Mouse (Mus musculus): ENCODE data around the gene Haus2.

The Haus2 gene

GRCm38 (mm10) chr2:120619538-120619937 lies 10.4 kb downstream of the Haus2 start:
- DNase-seq: no peak

- DNase-seq: no peak
Observed at GRCm38 (mm10) chr2:120622920-120623319, 13.7 kb downstream of the Haus2 start.

DNA sequence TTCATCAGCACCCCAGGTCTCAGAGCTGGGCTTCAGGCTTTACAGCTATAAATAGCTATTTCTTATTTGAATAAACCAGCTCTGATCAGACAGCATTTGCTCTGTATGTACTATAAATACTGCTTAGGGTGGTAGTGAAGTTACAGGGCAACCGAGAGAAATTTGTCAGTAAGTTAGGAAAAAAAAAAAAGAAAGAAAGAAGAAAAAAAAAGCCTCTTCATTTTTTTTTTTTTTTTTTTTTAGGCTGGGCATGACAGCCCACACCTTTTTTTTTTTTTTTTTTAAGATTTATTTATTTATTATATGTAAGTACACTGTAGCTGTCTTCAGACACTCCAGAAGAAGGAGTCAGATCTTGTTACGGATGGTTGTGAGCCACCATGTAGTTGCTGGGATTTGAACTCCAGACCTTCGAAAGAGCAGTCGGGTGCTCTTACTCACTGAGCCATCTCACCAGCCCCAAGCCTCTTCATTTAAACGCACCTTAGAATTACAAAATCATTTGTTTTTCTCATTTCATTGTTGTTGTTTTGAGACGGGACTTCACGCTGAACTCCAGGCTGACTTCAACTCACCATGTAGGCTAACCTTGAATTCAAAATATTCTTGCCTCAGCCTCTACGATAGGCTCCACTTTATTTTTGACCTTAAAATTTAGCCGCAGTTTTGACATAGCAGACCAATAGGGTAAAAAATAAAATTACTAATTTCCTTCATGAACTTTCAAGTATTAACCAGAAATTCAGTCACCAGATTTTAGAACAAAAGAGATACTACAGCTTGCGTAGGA lies 19.1 kb downstream of the Haus2 start:
- DNase-seq: no peak

GRCm38 (mm10) chr2:120628886-120629735 lies 19.9 kb downstream of the Haus2 start, which contains the start of gene Stard9:
Gene Stard9, plus strand, starts transcription at chr2:120629121.
- peak; percentile 98 to 99 for DNase-seq

DNA sequence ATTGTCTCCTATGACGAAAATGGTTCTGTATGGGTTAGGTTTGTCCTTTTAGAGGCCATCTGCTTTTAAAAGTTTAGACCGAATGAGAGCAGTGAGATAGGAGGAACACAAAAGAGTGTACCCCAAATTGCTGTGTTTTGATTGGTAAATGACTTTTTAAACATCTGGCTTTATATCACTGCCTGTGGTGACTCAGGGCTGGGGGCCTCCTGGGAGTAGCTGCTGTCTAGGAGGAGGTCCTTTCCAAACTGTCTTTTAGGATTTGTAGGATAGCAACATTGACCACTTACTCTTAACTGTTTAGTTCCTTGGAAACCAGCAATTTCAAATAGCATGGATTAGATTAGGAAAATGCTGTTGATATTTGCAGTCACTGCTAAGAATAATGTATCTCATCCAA lies 21.1 kb downstream of the Haus2 start:
- no peak for DNase-seq

DNA sequence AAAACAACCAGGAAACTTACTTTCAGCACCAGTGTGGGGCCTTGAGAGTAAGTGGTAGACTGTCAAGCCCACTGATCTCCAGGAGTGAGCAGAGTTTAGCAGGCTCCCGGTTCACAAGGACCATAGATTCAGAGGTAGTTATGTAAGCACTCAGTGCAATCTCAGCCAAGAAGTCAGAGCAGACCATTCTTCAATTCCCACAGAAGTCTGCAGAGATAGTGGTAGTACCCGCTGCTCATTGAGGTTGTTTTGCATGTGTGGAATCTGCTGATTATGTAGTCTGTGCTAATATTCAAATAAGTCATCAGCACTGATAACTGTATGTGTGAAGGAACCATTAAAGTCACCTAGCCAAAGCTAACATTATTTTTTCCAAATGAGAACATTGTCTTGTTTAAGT lies 21.5 kb downstream of the Haus2 start:
- no peak for DNase-seq

- no peak for DNase-seq
Observed at GRCm38 (mm10) chr2:120631521-120631920, 22.3 kb downstream of the Haus2 start.

DNA sequence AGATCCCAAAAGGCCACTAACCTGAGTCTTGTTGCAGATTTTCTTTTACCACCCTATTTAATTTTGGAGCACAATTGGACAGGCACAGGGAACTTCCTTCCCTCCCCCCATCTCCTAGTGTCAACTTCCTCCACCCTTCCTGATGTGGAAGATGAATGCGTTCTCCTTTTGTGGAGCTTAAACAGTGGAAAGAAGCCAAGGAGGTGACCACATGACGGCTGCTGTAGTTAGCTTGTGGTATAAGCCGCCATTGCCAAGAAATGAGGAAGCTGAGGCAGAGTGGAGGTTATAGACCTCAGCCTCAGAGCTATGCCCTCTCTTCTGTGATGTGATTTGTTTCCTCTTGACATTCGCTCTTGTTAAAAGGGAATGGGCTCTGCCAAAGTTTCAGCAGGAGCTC lies 22.8 kb downstream of the Haus2 start:
- DNase-seq: no peak

- DNase-seq: no peak
Observed at GRCm38 (mm10) chr2:120640835-120641234, 31.7 kb downstream of the Haus2 start.

DNA sequence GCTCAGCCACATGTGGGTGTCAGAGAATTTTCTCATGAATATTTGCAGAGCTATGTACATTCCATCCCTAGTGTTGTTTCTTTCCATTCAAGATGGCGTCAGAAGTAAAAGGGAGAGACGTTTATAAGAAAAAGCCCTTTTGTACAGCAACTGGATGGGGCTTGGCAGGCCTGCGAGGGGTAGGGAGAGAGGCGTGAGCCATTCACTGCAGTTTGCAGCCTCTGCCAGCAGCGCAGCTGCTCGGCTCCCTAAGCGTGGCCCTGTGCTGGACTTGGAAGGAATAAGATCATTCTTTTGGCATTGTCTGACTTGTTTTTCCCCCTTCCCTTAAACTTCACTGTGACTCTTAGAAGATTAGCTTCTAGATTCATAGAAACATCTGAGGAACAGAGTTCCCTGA lies 34.7 kb downstream of the Haus2 start:
- DNase-seq: peak in 1 of 2 experiments; percentile 18

- DNase-seq: no peak
Observed at GRCm38 (mm10) chr2:120646777-120647176, 37.6 kb downstream of the Haus2 start.

- DNase-seq: no peak
Observed at GRCm38 (mm10) chr2:120652256-120652924, 43.2 kb downstream of the Haus2 start.

DNA sequence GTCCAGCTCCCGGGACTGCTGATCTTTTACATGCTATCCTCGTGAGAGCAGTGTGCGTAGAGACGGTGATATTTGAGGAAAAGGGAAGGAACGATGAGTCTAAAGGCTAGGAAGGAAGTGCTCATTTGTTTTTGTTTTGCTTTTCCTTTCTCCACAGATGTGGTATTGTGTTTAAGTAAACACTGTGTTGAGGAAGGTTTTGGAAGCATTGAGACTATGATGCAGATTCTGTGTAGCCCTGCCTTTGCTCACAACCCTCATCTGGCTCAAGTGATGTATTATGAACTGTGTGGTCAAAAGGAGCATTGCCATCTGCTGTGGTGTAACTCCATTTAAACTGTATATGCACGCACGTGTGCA lies 43.7 kb downstream of the Haus2 start:
- no peak for DNase-seq

DNA sequence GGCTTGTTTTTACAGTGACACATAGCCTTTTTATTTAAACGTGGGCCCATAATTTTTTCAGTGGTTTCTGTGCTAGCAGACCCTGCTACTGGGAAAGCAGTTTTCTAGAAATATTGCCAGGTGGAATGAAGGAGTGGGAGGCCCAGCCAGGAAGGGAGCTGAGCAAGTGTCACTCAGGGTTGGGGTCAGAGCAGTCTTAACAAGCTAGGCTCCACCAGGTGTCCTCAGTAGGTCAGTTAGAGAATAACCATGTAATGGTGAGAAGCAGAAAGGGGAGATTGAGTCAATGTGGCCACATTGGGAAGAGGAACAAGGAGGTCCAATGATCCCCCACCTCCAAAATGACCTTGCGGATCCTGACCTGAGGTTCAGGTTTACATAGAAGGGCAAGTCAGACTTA lies 45.5 kb downstream of the Haus2 start:
- DNase-seq: no peak

DNA sequence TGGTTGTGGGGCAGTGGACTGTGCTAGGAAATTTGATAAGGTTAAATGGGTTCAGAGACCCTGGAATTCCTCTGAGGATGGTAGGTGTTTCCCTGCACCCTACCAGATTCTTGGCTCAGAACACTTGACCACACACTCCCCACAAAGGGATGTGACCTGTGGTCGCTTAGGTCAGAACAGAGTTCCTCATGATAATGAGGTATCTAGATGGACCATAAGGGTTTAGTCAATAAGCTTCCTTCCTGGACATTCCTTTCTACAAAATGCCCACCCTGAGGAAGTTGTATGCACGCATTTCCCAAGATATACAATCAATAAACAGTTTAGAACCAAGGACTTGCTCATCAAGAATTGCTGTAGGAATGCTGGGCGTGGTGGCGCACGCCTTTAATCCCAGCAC lies 46.7 kb downstream of the Haus2 start:
- no peak for DNase-seq

- no peak for DNase-seq
Observed at GRCm38 (mm10) chr2:120656711-120657110, 47.5 kb downstream of the Haus2 start.

- DNase-seq: no peak
Observed at GRCm38 (mm10) chr2:120658486-120658885, 49.3 kb downstream of the Haus2 start.

DNA sequence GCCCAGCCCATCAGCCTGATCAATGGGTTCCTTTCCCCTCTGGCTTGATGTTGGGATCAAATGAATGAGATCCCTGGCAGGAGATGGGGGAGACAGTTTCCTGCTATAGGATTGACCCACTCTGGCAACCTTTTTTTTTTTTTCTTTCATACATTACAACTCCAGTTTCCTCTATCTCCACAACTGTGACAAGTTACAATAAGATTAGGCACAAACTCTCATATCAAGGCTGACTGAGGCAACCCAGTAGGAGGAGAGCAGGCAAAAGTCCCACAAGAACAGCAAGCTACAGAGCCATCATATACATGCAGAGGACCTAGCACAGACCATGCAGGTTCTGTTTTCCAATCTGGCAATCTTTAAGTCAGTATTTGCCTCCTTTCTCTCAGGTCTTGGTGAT lies 50.1 kb downstream of the Haus2 start:
- no peak for DNase-seq

- DNase-seq: no peak
Observed at GRCm38 (mm10) chr2:120660486-120661078, 51.4 kb downstream of the Haus2 start.

GRCm38 (mm10) chr2:120662766-120663165 lies 53.6 kb downstream of the Haus2 start:
- DNase-seq: no peak

GRCm38 (mm10) chr2:120663491-120664154 lies 54.4 kb downstream of the Haus2 start:
- no peak for DNase-seq

DNA sequence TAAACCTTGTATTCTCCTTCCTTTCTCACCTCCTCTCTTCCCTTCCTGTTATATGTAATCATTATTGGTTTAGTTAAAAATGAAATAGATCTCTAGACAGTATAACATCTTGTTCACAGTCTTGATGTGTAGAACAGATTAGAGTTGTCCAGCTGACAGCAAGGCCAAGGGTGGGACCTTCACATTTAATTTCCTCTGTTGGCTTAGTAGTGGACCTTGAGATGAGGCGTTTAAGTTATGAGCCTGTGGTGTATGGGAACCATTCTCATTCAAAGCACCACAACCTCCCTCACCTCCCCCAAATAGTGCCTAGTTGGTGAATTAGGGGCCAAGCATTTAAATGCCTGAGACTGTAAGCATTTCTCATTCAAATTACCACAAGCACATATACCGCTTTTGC lies 58.3 kb downstream of the Haus2 start:
- DNase-seq: no peak

- DNase-seq: no peak
Observed at GRCm38 (mm10) chr2:120670253-120670652, 61.1 kb downstream of the Haus2 start.

All from cerebellum, postnatal 14 days (tissue).